Mouse (Mus musculus) erythroblast, adult 5-6 weeks (primary cell): ENCODE measurements at regions not wholly inside any gene's neighbourhood (a gene's known extent, or its start where the extent isn't known, plus 50 kb on each side); places are given as distances from the start of the nearest gene placed in this dataset.

Experiments
- ATAC-seq: replicated peaks from 2 replicates; pipeline ENCODE4 v1.8.0; 2016; ENCODE audit warnings: moderate number of reproducible peaks, mild to moderate bottlenecking, moderate TSS enrichment, inconsistent platforms; ENCODE audit not compliant: poor library complexity, low FRiP score, severe bottlenecking

DNA sequence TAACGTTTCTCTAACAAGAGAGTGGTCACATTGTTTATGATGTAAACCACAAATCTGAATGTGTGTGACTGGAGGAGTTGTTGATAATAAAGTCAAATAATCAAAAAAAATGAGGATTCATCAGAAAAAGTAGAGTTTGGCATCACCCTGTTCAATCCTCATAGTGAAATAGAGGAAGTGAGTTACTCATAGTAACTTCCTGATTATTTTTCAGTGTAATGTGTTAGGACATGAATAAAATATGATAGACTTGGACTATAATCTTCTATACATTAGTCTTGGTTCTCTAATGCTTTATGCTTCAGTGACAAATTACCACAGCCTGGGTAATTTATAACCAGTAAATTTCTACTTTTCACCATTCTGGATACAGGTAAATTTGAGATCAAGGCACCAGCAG lies 424.5 kb upstream of the Mef2c start:
- ATAC-seq, result no peak

DNA sequence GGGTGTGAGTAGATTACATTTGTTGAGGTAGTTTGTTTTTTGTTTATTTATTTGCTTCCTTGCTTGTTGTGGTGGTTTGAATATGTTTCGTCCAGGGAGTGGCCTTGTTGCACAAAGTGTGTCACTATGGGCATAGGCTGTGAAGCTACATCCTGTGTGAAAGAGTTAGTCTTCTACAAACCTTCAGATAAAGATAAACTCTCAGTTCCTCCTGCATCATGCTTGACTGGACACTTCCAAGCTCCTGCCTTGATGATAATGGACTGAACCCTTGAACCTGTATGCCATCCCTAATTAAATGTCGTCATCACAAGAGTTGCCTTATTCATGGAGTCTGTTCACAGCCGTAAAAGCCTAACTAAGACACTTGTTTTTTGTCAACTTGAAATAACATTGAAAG lies 418.9 kb upstream of the Mef2c start:
- no peak for ATAC-seq

DNA sequence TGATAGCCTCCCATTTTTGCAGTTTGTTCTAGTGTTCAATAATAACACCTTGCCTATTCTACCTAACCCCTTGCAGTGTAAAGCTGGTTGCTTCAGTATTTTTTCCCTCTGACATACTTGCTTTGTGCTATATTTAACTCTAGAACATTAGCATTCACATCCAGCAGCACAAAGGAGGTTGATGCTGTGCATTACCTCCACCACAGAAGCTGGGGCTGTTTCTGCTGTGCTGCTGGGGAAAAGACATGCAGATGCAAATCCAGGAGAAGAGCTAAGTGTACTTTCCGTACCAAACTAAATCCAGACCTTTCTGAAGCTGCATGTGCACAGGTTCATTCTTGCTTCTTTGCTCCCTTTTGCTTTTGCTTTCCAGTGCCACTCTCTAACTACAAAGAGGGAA lies 403.9 kb upstream of the Mef2c start:
- ATAC-seq, result no peak

DNA sequence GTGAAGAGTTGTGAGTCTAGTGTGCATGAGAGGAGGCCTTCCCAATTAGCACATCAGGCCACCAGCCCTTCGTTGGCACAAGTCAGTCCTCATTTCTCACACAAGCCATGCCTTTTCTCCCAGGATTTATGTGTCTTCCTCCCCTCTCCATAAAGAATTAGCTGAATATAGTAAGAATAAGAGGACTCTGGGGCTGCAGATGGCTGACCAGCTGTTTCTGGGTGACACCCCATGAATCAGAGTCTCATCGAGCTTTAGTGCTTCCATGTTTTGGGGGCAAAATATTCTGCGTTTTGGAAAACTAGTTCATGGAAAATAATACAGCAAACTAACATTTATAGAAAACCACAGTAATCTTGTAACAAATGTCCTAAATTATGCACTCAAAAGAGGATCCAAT lies 393.2 kb upstream of the Mef2c start:
- ATAC-seq, result no peak

DNA sequence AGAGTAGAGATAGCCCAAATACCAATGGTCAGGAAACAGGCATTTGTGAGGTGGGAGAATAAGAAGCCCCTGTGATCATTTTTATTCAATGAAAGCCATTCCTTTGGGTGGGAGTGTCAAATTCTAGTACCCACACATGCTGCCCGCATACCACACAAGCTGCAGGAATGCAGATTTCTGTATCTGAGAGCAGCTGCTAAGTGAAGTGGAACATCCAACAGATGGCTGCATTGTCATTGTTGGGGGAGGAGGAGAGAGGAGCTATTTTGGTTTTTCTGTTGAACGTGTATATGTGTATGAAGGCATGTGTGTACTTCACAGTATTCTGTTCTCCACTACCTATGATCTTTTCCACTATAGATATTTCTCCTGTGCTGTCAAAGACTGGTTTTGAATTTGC lies 392.3 kb upstream of the Mef2c start:
- no peak for ATAC-seq

DNA sequence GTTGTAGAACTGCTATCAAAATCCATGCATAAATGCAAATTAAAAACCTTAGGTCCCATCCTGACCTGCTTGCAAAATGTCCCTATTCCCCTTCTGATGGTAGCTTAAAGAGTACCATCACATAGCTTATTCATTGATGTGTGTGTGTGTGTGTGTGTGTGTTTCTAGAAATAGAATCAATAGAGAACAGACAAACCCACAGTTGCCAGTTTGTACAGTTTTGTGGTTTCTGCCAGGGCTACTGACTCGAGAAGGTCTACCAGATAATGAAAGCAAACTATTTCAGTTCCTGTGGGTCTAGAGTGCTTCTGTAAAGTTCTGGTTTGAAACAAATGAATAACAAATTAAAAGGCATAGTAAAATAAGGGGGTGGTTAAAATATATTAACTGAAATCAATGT lies 391.5 kb upstream of the Mef2c start:
- ATAC-seq, result no peak

DNA sequence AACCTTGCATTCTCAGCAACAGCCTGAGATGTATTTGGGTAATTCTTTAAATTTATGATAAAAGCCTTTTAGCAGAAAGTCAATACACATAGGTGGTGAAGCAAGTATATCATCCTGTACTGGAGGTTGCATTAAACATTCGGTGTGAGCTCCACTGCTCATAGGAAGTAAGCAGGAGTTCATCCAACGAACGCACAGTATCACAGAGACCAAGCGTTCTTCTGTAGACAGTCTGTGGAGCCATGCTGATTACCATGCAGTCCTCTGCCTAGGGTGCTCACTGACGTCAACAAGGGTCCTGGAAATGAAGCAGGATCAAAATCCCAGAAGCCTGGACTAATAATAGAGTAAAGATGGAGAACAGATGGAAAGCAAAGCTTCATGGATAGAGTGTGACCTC lies 391.1 kb upstream of the Mef2c start:
- ATAC-seq, result 0 out of 2 replicates have a peak, but pooled peaks have one; percentile 48

DNA sequence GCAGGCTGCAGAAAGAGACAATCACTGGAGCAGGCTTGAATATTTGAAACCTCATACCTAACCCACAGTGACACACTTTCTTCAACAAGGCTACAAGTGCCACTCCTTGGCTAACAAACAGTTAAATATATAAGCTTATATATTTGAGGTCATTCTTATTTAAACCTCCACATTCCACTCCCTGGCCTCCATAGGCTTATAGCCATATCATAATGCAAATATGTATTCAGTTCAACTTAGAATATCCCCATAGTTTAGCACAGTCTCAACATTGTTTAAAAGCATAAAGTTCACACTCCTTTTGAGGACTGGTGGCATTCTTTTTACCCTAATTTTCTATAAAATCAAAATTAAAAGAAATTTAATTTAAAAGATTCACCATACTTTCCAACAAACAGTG lies 390.0 kb upstream of the Mef2c start:
- no peak for ATAC-seq

DNA sequence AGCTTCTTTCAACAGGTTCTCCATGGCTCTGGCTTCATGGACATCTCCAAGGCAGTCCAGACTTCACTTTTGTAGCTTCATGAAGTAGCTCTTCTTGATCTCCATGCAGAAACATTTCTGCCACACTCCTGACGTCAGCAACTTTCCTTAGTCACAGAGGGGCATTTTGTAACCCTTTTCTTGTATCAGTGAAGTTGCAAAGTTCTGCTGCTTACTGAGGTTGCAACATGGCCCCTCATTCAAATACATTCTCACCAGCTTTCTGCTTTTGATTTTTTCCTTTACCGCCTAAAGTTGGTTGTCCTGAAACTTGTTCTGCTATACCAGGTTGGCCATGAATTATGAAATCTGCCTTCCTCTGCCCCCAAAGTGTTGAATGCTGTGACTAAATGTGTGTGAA lies 389.4 kb upstream of the Mef2c start:
- ATAC-seq, result no peak

DNA sequence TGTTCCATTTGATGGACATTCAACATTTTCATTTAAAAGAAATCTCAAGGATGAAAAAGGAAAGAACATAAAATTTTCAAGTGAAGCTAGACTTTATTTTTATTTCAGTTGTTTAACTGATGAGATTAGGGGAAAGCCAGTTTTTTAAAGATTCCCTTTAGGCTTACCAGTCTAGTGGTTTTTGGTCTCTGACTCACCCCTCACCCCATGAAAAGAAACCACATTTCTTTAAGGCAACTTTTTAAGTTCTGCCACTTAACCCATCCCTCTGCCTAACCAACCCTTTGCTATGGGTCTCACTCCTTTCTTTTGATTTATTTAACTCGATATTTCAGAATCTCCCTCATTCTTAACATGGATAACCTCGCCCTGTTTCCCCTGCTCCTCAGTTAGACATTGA lies 388.1 kb upstream of the Mef2c start:
- no peak for ATAC-seq

DNA sequence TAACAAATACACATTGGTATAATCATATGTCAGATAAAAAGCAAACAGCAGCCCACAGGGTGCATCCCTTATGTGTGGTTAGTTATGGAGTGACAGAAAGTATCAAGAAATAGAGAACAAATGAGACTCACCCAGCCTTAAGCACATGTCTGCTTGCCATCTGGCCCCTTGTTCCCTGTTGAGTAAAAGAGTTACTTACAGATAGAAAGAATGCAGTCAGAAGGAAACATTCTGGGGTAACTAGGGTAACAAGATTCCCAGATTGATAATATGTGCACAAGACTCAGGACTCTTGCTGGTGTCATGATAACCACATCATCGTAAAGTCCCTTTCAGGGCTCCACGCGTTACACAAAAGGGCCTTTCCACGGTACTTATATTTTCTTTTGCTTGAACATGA lies 383.5 kb upstream of the Mef2c start:
- ATAC-seq, result no peak

DNA sequence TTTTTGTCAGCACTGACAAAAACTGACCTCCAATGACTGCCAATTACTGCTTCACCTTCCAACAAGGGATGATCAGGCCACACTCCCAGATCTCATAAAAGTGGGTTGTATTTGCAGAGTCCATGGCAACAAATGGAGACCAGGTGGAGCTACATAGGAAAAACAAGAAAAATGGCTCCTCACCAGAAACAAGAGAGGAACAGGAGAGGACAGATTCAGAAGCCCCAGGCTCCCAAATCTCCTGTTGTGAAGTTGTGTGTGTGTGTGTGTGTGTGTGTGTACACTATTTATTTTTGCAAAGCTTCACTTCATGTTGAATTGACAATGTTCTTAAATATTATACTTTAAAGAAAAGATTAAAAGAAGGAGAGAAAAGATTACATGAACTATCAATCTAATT lies 380.2 kb upstream of the Mef2c start:
- ATAC-seq, result no peak

DNA sequence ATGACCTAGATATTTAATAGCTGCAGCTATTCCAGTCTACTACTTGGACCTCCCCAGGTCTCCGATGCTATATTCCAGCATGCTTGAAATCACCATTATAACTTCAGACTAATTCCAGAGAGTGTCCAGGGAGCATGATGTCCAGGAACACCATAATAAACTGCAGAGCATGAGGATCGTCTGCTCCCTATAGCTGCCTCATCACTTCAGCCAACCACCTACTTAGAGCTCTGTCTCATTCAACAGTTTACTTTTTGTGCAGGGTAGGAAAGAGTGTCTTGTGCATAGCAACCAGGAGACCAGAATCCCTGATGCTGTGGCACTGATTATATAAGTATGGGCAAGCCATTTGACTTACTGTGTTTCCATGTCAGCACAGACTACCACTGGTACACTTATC lies 379.2 kb upstream of the Mef2c start:
- ATAC-seq, result no peak

DNA sequence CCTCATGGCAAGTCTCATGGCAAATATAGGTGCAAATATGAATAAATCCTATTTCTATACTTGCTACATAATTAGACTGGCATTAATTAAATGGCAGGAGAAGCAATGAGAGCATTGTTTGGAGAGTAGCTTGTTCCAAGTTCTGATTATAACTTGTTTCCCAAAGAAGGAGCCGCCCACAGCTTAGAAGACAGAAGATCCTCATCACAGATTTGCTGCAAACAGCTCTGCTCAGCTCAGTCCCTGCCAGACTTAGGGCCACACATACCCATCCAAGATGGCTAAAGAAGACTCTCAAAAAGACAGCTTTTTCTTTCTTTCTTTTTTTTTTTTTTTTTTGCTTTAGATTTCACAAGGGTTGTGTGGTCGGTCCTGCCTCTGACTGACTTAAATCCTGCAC lies 377.4 kb upstream of the Mef2c start:
- no peak for ATAC-seq

DNA sequence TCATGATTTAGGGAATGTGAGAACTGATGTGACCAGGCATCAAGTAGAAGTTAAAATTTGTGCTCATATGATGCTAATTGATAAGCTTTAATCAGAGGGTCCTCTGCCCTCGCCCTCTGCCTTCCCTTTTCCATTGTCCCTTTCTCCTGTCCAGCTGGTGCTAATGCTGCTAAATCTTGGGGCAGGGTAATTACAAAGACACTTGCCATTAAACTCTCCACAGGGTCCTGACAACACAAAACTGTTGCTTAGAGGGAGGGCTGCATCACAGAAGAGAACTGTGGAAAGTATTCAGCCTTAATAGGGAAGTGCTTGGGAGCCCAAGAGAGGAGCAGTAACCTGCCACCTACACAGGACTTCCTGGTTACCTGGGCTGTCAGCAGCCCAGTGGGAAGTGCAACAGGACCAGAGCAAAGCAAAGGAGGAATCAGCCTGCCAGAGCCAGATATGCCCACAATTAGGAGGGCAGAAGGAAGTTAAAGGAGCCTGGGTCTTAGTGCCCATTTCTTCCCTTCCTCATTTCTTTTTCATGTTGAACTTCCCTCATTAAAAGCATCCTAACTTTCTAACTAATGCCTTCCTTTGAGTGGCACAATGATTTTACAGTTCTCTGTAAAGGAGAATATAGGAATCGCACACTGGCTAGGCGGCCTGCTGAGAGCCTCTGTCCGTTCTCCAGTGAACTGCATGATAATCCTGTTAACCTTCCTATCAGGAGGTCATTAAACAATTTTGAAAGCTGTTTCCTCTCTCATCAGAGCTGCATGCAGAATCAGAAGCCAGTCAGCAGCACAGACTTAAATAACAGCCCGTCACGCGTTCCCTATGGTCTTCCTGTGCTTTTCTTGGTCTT lies 372.5 kb upstream of the Mef2c start:
- no peak for ATAC-seq

DNA sequence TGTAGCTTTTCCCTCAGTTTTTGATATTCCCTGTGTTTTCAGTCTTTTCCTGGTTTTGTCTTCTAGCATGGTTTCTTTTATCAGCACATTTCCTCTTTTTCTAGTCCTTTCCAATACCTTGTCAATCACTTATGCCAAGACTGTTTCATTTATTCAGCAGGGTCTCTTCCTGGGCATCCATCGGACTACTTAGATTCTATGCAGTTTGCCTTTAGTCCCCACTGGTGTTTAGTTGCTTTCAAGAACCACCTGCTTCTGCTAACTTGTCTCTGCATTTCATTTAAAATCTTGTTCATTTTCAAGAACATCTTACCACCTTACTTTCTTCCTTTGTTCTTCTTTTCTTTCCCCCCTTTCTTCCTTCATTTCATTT lies 371.9 kb upstream of the Mef2c start:
- ATAC-seq, result no peak

DNA sequence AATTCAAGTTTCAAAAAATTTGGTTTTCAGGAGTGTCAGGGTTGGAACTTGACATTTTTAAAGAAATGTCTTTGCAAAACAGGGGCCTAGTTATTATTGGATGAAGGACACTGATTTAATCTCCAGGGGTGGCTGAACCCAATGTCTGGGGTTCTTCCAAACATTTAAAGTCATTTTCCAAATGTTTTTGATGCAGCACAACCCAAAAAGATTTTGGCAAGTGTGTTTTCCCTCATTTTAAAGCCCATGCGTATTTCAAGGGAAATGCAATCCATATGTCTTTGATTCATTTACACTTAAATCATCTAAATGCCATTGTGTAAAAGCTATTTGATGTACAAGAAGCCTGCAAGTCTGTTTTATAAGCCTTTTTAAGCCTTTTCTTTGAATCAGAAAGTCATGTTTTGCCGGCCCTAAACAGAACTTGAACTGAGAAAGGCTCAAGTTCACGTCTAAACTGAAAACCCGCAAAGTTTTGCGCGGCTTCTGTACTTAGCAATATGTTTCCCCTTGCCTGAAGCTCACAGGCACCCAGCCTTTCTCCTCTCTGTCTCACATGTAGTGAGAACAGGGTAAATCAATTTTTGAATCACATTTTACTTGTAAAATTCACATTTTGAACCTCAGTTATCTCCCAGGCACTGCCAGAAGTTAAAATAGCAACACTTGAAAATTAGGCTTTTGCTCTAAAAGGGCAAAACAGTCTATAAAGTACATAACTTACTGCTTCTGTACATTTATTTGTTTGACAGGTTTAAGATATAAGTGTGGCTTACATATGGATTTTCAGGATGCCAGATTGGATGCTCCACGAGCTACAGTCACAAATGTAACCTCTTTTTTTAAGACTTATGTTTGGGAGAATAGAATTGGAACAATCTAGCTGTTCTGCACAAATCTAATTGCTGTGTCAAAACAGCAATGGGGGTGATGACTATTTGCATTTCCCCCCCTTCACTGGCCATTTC lies 370.9 kb upstream of the Mef2c start:
- ATAC-seq, result no peak

DNA sequence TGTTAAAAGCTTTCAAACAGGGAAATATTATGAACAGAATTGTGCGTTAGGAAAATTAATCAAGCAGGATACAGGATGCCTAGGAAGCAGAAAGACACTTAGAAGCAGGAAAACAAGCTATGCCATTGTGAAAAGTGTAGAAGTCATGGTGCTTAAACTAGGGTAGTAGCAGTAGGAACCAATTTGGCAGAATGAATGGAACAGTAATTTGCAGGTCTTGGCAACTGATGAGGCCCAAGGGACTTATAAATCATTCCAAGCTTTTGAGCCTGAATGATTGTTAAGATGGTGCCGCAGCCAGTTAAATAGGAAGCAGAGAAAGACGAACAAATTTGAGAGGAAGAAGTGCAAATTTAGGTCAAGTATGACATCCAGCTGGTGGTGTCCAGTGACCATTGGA lies 360.5 kb upstream of the Mef2c start:
- ATAC-seq, result no peak

DNA sequence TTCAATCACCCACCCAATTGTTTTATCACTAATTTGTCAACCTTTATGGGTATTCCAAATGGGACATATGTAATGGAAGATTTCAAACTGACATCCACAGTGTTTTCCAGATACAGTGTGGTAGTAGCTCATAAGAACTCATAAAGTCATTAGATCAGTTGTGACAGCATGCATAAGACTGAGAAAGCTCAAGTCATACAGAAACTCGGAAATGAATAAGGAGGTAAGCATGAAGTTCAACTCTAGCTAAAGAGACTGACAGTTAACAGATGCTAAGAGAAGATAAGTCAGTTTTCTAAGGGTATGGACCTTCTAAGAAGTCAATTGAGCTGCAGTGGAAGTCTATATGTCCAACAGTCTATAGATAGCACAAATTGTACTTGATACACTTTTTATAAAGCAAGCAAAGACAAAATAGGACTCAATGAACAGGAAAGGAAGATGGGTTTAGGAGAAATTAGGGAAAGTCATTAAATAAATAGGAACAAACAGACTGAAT lies 349.2 kb upstream of the Mef2c start:
- ATAC-seq, result no peak

DNA sequence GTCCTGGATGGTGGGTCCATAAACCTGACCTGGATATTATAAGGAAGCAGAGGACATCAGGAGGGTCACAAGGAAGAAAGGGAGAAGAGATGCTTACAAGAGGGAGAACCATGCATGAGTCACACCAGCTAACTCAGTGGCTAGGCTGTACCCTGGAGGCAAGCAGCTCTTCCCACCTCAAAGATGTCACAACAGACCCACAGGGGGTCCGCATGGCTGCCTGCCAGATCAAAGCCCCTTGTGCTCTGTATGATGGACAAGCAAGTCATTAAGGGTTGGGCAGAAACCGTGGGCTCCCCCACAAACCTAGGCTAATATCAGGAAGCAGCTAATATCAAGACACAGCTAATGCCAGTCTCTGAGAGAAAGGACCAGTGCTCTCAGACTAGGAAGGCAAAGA lies 343.9 kb upstream of the Mef2c start:
- ATAC-seq, result no peak

DNA sequence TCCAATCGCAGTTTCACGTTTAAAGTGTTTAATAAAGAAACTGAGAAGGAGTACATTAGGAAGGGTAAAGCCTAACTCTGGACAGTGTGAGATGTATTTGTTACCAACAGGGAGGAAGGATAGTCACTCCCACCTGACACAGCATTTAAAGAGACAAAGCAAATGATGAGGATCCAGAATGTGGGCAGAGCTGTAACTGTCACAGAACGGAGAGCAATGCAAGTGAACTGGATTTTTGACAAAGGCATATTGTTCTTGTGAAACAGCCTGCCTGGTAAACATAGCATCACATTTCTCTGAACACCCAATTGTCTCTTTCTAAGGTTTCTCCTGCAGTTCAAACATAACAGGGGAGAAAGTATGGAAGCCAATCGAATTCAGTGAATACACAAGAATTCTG lies 341.1 kb upstream of the Mef2c start:
- ATAC-seq, result no peak
